Mouse (Mus musculus) cortical plate, adult 2 months (tissue): ENCODE data around the gene RPS10-NUDT3.

ENCODE experiments used
- CTCF ChIP-seq: fragments of 200-500 bp; IDR thresholded peaks from 2 replicates; pipeline ENCODE4 v1.5.1; 2011; ENCODE audit warnings: mild to moderate bottlenecking, control low read depth, low read length; ENCODE audit not compliant: insufficient read depth; ENCODE audit errors: extremely low read depth
- POLR2A ChIP-seq: fragments of 200-500 bp; IDR thresholded peaks from 2 replicates; pipeline ENCODE4 v1.6.1; 2011; ENCODE audit warnings: mild to moderate bottlenecking, low read length, control low read depth; ENCODE audit not compliant: insufficient read depth; ENCODE audit errors: extremely low read depth

GRCm38 (mm10) chr17:27574470-27575115 is 60.4 kb downstream of the RPS10-NUDT3 start:
- TF ChIP-seq POLR2A (no peak), CTCF (no peak)
